Mouse (Mus musculus) cerebellum, postnatal 36 days (tissue): ENCODE measurements around the gene Cubn.

ENCODE experiments used
- DNase-seq, 2 experiments: peaks; one replicate each; pipeline ENCODE4 v3.0.0; 2021 to 2022; ENCODE audit warnings: mixed read lengths in 2 of 2

Cubn gene

GRCm38 (mm10) chr2:13407272-13407671 lies 84.3 kb downstream of the Cubn start:
- no peak for DNase-seq

DNA sequence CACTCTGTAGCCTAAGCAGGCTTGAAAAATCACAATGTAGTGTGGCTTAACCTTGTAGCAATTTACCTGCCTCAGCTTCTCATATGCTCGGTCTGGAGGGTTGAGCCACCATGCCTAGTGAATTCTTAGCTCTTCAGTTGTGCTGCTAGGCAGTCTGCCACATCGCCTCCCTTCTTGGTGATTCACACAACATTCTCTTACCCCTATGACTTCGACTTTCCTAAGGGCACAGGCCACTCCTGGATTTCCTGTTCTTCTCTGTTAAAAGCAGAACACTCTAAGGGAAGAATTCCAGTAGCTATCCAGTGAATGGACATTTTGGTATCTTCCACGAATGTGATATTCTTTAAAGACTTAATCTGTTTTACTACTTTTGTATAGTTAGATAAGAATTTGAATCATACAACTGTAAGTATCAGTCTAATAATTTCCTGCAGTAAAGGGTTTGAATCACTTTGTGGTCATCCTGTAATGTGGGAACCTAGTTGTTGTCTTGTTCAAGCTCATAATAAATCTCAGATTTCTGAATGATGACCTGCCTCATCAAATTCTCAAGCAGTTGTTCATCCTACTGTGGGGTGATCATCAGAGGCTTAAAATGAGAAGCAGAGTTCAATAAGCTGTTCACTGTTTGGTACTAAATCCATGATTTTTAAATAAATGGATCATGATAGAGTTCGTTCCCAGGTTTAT lies 86.5 kb downstream of the Cubn start:
- DNase-seq = no peak

DNA sequence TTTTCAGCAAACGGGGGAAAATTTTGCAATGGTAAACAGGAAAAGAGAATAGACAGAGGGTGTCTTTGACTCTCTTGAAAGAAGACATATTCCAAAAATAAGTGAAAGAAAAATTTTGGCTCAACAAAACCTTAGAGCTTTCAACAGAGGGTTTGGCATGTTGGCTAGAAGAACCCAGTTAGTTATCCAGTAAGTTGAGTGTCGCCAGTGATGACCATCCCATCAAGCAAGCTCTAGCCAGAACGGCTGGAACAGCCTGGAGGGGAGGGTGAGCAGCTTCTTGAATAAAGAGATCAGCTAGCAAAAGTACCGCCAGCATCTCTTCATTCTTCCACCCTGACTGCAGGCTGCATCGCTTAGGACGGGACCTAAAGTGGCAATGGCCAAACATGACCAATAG lies 90.8 kb downstream of the Cubn start:
- DNase-seq = no peak

DNA sequence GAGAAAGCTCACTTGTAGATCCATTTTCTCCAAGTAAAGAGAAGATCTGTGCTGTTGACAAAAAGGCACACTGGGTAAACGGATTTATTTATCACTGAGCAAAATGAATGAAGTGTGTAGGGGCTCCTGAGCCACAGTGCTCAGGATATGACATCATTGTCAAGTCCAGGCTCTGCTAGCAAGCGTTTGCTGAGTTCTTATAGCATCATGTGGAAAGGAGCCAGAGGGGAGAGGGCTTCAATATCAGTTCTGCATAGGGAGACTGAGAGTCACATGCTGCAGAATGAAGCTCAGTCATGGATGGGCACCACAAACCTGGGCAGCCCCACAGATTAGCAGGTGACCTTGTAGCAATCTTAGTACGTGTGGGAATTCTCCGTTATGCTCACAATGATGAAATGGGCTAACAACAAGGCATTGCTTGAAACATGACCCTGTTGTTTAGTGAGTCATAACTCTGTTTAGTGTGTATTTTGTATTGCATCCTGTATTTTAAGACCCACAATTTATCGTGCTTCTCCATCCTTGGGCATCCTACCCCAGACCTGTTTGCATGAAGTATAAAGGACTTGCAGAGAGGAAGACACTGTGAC lies 92.0 kb downstream of the Cubn start:
- no peak for DNase-seq

- DNase-seq = peak; percentile 7 to 15
These were observed 92.7 kb downstream of the Cubn start for GRCm38 (mm10) chr2:13398955-13399354.

GRCm38 (mm10) chr2:13398551-13398950 lies 93.1 kb downstream of the Cubn start:
- DNase-seq = no peak

DNA sequence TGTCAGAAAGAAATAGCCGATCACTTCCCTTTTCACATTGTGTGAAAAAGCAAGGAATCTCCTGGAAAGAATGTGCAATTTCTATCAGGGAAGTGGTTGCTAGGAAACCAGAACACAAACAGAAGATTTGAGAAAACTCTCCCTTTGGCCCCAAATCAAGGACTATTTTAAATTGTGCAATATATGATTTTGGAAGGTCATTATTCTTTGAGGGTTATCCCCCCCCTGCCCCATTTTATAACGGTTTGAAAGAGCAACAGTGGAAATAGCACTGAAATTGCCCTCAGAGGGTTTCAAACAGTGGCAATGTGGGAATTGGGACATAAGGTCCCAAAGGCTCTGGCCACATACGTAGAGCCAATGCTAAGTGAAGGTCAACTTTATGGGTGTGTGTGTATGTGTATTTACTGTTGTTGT lies 95.5 kb downstream of the Cubn start:
- DNase-seq = no peak

DNA sequence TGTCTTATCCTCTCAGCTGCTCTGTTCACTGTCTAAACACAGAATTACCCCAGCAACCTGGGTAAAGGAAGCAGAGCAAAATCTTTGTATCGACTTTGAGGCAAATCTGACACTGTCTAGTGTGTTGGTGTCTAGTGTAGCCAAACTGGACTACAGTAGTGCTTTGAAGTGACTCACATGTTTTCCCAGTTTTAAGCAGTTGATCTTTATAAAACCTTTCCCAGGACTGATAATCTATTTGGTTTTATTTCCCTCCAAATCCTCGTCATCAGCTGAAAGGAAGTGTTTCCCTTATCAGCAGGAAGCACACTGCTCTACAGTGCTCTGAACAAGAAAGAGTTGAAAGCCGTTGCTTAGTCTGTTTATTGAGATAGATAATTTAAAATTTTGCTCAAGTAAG lies 100.6 kb downstream of the Cubn start:
- DNase-seq = no peak

GRCm38 (mm10) chr2:13386631-13387030 lies 105.0 kb downstream of the Cubn start:
- no peak for DNase-seq

DNA sequence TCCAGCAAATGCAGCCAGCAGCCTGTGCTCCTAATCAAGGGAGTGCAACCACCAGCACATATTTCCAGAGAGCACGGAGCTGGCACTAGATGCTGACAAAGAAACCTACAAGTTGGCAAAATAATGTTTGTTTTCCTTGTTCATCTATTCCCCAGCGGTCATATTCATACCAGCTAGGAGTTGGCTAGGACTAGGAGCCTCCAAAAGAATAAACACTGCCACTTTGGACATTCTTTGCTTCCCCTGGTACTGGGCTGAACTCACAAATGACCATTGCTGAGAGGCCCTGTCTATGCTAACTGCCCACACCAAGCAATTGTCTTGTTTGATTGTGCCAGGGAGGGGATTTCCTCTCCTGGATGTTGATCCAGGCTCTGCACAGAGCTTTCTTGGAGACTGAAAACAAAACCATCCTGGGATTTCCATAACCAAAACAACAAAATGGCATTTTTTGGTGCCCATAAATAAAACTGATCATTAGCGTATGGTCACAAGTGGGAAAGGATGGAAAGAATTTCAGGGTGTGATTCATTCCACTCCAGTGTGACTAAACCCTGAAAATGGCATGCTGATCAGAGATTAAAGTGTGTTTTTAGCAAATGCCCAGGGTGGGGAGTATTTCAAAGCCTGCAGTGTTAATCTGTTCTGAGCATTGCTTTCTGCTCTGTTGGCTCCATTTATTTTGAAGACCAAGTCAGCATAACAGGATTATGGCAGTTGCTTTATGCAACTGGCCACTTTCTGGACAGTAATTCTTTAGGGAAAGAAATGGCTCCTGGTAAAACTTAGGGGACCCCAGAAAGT lies 105.9 kb downstream of the Cubn start:
- DNase-seq = no peak

DNA sequence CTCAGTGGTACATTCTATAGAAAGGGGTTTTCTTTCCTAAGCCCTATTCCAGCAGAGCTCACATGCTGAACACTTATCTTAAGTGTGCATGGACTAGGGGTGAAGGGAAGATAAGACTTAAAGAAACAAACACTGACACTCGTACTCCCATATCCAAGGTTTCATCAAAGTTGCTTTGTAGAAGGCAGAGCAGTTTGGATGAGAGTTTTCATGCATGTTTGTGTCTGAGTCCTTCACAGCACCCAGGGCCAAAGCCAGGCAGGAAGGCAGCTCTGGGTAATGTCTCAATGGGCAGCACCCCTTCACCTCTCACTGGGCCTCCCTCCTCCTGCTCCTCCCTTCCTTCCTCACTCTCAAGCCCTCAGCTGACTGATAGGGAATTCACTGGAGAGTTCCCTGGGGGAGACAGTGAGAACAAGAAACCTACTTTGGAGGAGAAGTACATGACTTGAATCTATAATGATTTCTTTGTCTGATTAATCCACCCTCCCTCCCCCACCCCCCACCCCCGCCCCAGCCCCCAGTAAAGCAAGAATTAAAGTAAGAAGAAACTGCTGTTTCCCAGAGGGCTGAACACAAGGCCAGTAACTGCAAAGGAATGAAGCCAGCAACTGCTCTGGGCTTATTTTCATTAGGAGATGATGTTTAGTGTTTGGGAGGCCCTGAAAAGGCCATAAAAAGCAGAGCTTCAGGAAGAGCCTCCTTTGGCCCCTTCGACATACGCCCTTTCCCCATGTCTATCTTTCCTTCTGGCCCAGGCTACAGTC lies 106.7 kb downstream of the Cubn start:
- no peak for DNase-seq

- DNase-seq = no peak
These were observed 115.4 kb downstream of the Cubn start for GRCm38 (mm10) chr2:13376166-13376565.

GRCm38 (mm10) chr2:13373291-13373690 lies 118.3 kb downstream of the Cubn start:
- no peak for DNase-seq

DNA sequence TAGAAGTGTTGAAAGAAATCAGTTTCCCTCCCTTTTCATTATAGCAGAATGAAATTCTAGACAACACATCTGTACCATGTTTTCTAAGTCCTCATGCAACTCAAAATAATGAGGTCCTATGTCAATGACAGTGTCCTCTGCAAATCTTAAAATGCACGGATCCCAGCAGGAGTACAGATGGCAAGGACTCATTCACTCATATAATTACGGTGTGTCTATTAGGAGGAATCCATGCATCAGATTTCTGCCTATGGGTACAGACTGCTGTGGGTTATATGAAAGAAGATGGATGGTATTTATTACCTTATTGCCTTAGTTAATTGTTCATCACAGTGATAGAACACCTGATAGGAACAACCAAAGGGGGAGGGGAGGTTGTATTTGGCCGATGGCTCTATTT lies 118.8 kb downstream of the Cubn start:
- no peak for DNase-seq

DNA sequence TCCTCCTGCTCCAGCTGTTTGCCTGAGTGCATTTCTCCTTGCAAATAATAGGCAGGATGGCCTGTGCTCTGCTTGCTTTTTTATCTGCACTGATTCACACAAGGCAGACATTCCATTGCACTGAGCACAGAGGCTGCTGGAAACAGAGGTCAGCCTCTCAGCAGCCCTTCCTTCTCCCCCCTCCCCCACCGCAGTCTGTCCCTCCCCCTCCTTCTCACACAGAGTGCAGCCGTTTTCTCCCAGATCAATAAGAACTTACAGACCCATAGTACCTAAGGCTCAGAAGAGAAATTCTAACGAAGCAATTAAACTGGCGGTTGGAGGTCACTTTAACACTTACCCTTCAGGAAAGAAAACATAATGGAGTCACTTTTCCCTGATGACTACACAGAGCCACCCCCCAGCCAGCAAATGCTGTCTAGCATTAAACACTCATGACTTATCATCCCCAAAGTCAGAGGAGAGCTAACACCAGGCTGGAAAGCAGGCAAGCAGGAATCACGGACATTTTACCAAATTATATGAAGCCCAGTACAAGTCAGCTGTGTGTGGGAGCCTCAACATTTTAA lies 119.3 kb downstream of the Cubn start:
- no peak for DNase-seq

- no peak for DNase-seq
These were observed 119.8 kb downstream of the Cubn start for GRCm38 (mm10) chr2:13371797-13372170.

DNA sequence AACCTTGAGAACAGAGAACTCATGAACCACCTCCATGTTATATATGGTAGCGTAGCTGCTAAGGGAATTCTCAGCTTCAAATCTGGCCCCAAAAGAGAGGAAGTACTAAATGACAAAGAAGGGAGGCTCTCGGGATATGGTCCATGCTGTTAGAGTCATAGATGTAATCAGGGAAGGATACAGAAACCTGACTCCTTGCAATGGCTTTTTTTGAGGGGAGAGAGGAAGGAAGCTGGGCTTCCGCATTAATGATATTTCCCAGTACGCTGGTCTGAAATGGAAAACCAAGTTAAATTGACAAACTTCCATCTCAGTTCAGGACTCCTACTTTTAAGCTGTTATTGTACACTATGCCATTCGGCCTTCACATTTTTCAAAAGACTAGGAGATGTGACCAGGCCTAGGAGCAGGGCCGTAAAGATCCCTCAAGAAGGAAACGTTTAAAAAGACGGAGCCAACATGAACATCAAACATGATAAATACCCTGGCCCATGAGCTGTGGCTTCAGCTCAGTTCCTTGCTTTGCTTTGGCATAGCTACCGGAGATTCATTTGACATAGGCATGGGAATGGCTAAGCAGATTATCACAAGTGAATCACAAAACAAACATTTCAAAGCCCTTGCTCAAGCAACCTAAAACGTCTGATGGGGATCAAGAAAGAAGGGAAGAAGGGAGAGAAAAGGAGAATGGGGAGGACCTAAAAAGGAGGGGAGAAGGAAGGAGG lies 120.4 kb downstream of the Cubn start:
- no peak for DNase-seq

DNA sequence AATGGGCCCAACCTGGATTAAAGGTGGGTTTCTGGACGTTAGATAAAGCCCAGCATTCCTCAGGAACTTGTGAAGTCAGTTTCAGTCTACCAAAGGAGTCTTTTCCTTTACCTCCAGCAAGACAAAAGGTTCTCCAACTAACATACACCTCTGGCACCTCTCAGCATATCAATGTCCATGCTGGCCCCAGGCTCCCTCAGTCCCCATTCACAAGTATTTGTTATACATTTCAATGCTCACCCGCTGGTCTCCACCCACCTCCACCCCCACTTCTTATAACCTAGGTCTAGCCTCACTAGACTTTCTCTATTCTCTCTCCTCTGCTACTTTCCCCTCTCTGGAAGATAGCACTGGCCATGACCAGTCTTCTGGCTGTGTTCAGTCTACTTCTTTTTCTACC lies 121.1 kb downstream of the Cubn start:
- DNase-seq = no peak

DNA sequence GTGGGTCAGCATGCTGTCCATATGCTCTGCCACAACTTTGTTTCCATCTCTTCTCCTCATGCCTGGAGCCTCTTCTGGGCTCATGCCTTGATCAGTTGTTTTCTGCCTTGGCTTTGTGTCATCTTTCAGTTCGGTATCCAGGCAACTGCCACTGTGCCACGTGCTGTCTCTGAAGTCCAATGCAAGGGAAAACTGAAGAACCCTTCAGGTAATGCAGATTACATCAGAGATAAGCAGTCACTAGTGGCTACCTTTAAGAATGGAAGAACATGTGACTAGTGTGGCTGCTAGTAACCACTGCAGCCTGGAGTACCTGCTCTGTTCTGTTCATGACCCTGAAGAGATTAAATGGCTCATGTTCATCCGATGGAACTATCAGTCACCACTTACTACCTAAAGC lies 123.1 kb downstream of the Cubn start:
- no peak for DNase-seq

DNA sequence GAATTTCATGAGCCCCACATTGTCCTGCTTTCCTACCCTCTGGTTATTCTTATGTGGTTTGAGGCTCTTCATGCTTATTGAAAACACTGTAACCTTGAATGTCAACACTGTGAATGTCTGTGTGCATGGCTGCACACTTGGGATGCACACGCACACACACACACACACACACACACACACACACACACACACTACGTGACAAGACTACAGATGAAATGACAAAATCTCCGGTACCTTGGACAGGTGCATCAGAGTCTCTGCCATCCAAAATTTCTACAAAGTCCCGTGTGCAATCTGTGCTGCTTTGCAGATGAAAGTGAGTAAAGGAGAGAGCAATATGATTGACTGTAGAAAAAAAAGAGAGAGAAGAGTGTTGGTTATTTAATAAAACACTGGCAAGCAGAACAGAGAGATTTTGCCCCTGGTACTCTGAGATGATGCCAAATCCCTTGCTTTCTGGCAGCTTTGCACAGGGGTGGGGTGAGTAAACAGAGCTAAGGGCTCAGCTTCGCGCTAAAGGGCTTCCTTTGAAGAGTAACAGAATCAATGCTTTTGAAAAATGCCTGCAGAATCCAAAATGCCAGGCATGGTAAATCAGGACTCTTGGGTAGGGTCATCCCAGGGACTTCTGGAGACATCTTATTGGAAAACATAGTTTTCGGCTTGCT lies 133.6 kb downstream of the Cubn start:
- DNase-seq = no peak

DNA sequence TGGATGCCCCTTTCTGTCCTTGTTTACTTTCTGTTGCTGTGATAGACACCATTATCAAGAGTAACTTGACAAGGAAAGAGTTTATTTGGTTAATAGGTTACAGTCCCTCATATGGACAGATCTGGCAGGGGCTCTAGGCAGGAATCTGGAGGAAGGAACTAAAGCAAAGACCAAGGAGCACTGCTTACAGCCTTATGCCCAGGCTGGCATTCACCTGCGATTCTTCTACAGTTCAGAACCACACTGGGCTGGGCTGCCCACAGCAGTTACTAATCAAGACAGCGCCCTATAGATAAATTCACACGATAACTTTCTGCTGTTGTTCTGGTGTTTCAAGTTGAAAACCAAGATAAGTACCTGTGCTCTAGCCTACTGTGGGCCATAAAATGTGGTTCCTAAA lies 138.8 kb downstream of the Cubn start:
- no peak for DNase-seq
